Mouse (Mus musculus): ENCODE data around the gene Fam107b. TPM values are rescaled to one million over a fixed set of nuclear protein-coding genes. Genes with fewer than 3 reads are reported as not detected.

Gene Fam107b
- polyA plus RNA-seq, 1 experiment = 84.5 TPM

- Histone ChIP-seq H3K4me3 (ENCODE audit: insufficient read depth, low read depth, low read length) (no peak overlapping the region), H3K27ac (ENCODE audit: insufficient read depth, low read depth, low read length) (no peak overlapping the region), H3K4me1 (ENCODE audit: control insufficient read depth, insufficient read depth, low read length) (peaks cover 12% of the 10 kb centered on the region)
- WGBS = 87% methylated on average over 3 of the region's 3 CpGs
- no peak for TF ChIP-seq CTCF (IDR thresholded peaks at IDR 0.05; ENCODE audit: insufficient read depth, low read depth, low read length)
- TF ChIP-seq POLR2A (IDR thresholded peaks at IDR 0.05; ENCODE audit: insufficient read depth, low read depth, low read length) = no peak
Observed at GRCm38 (mm10) chr2:3729586-3729985, 159.3 kb downstream of the Fam107b start.

GRCm38 (mm10) chr2:3730744-3731143 is 160.5 kb downstream of the Fam107b start:
- 69% methylated on average over 10 of the region's 10 CpGs for WGBS
- TF ChIP-seq CTCF (IDR thresholded peaks at IDR 0.05; ENCODE audit: insufficient read depth, low read depth, low read length) (no peak), POLR2A (IDR thresholded peaks at IDR 0.05; ENCODE audit: insufficient read depth, low read depth, low read length) (no peak)
- Histone ChIP-seq H3K27ac (ENCODE audit: insufficient read depth, low read depth, low read length) (no peak overlapping the region), H3K4me1 (ENCODE audit: control insufficient read depth, insufficient read depth, low read length) (peaks cover 12% of the 10 kb centered on the region), H3K4me3 (ENCODE audit: insufficient read depth, low read depth, low read length) (no peak overlapping the region)

GRCm38 (mm10) chr2:3731316-3732015 is 161.2 kb downstream of the Fam107b start:
- Histone ChIP-seq H3K27ac (ENCODE audit: insufficient read depth, low read depth, low read length) (no peak overlapping the region), H3K4me1 (ENCODE audit: control insufficient read depth, insufficient read depth, low read length) (peaks cover 9% of the 10 kb centered on the region), H3K4me3 (ENCODE audit: insufficient read depth, low read depth, low read length) (no peak overlapping the region)
- 76% methylated on average over 14 of the region's 14 CpGs for WGBS
- no peak for TF ChIP-seq POLR2A (IDR thresholded peaks at IDR 0.05; ENCODE audit: insufficient read depth, low read depth, low read length)
- no peak for TF ChIP-seq CTCF (IDR thresholded peaks at IDR 0.05; ENCODE audit: insufficient read depth, low read depth, low read length)

GRCm38 (mm10) chr2:3737917-3738694 is 167.8 kb downstream of the Fam107b start:
- H3K4me1 ChIP-seq (ENCODE audit: control insufficient read depth, insufficient read depth, low read length) = 0 out of 2 replicates have a peak, but pooled peaks cover 2% of the 10 kb centered on the region
- no peak for TF ChIP-seq POLR2A (IDR thresholded peaks at IDR 0.05; ENCODE audit: insufficient read depth, low read depth, low read length)
- TF ChIP-seq CTCF (IDR thresholded peaks at IDR 0.05; ENCODE audit: insufficient read depth, low read depth, low read length) = no peak
- WGBS = 77% methylated on average over 6 of the region's 6 CpGs
- no peak overlapping the region for H3K4me3 ChIP-seq (ENCODE audit: insufficient read depth, low read depth, low read length)
- no peak overlapping the region for H3K27ac ChIP-seq (ENCODE audit: insufficient read depth, low read depth, low read length)

- H3K4me3 ChIP-seq (ENCODE audit: insufficient read depth, low read depth, low read length) = no peak overlapping the region
- H3K27ac ChIP-seq (ENCODE audit: insufficient read depth, low read depth, low read length) = no peak overlapping the region
- TF ChIP-seq POLR2A (IDR thresholded peaks at IDR 0.05; ENCODE audit: insufficient read depth, low read depth, low read length) = no peak
- 0 out of 2 replicates have a peak, but pooled peaks cover 2% of the 10 kb centered on the region for H3K4me1 ChIP-seq (ENCODE audit: control insufficient read depth, insufficient read depth, low read length)
- 88% methylated on average over 12 of the region's 12 CpGs for WGBS
Observed at GRCm38 (mm10) chr2:3738734-3739133, 168.4 kb downstream of the Fam107b start.

DNA sequence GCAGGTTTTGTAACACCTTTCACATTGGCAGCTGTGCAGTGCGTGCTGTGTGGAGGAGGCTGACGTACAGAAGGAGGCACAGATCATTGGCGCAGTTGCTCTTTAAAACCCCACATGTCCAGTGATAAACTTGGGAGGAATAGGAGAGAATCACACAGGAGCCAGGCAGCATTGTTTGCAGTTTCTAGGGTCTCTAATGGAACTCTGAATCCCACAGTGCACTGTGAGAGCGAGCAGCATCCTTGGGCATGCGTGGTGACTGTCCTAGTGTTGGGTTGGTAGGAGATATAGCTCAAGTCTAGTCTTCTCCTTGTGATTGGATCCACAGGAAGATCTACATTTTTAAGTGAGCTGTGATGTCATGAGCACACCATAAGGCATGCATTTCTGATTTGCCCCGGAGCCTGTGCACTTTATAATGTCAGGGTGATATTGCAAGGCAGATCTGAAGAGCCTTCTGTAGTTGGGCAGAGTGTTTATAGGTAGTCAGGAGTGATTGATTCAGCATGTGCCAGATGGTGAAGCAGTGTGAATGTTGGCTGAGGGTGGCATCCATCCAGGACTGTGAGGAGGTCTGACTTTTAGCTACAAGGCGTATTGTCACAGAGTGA is 169.2 kb downstream of the Fam107b start:
- WGBS = 89% methylated on average over 7 of the region's 7 CpGs
- H3K4me3 ChIP-seq (ENCODE audit: insufficient read depth, low read depth, low read length) = no peak overlapping the region
- H3K4me1 ChIP-seq (ENCODE audit: control insufficient read depth, insufficient read depth, low read length) = peaks cover 4% of the 10 kb centered on the region; the same call in 1 of the 2 replicates
- no peak overlapping the region for H3K27ac ChIP-seq (ENCODE audit: insufficient read depth, low read depth, low read length)
- no peak for TF ChIP-seq POLR2A (IDR thresholded peaks at IDR 0.05; ENCODE audit: insufficient read depth, low read depth, low read length)
- TF ChIP-seq CTCF (IDR thresholded peaks at IDR 0.05; ENCODE audit: insufficient read depth, low read depth, low read length) = no peak

DNA sequence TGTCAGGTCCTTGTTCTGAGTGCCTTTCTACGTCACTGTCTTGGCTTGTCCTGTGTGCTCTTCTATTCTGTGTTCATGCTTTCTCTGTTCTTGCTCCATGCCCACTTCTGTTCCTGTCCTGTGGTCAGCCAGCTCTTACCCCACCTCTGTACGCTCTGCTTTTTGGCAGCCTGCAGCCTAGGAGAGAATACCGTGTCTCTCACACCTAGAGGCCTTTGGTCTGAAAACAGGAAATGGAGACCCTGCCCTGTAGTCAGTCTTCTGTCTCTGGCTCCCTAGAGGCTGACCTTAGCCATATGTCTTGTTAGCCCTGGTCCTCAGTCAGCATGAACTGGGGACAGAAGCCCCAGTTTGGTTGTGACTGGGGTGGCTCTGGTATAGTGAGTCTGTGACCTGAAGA is 170.0 kb downstream of the Fam107b start:
- H3K4me3 ChIP-seq (ENCODE audit: insufficient read depth, low read depth, low read length) = no peak overlapping the region
- 91% methylated on average over 3 of the region's 3 CpGs for WGBS
- H3K4me1 ChIP-seq (ENCODE audit: control insufficient read depth, insufficient read depth, low read length) = peaks cover 4% of the 10 kb centered on the region; the same call in 1 of the 2 replicates
- no peak overlapping the region for H3K27ac ChIP-seq (ENCODE audit: insufficient read depth, low read depth, low read length)
- TF ChIP-seq POLR2A (IDR thresholded peaks at IDR 0.05; ENCODE audit: insufficient read depth, low read depth, low read length) (no peak), CTCF (IDR thresholded peaks at IDR 0.05; ENCODE audit: insufficient read depth, low read depth, low read length) (no peak)

DNA sequence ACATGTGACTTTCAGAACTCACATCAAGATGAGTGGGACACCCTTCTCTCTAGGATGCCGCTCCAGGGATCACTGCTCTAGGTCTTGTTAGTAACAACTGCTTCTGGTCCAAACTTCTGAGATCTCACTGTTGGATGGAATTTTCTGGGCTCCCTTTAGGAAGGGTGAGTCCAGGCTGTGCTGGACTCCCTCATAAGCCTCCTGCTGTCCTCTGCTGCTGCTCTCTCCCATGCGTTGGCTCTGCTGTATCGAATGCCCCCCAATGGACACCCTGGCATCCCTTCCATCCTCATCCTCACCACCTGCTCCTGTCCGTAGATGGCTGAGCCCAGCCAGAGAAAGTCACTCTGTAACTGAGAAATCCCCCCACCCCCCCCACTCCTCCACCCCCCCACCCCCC is 170.4 kb downstream of the Fam107b start:
- H3K27ac ChIP-seq (ENCODE audit: insufficient read depth, low read depth, low read length) = no peak overlapping the region
- 91% methylated on average over 4 of the region's 4 CpGs for WGBS
- H3K4me3 ChIP-seq (ENCODE audit: insufficient read depth, low read depth, low read length) = no peak overlapping the region
- TF ChIP-seq CTCF (IDR thresholded peaks at IDR 0.05; ENCODE audit: insufficient read depth, low read depth, low read length) (no peak), POLR2A (IDR thresholded peaks at IDR 0.05; ENCODE audit: insufficient read depth, low read depth, low read length) (no peak)
- peaks cover 4% of the 10 kb centered on the region; the same call in 1 of the 2 replicates for H3K4me1 ChIP-seq (ENCODE audit: control insufficient read depth, insufficient read depth, low read length)

DNA sequence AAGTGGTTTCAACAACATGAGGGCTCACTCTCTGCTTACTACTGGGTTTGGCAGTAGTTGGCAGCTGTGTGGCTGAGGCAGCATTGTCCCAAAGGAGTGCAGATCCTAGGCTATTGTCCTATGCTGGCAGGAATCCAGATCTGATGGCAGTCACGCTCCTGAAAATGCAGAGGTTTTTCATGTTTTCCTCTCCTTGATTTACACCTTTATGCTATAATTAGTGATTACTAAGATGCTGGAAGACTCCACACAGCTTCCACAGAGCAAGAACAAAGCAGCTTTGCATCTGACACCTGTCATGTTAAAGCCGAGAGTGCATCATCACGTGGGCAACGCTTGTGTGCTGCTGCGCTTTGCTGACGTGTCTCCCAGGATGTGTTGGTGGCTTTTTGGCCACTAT is 172.2 kb downstream of the Fam107b start:
- 44% methylated on average over 6 of the region's 6 CpGs for WGBS
- no peak for TF ChIP-seq CTCF (IDR thresholded peaks at IDR 0.05; ENCODE audit: insufficient read depth, low read depth, low read length)
- no peak overlapping the region for H3K27ac ChIP-seq (ENCODE audit: insufficient read depth, low read depth, low read length)
- peaks cover 4% of the 10 kb centered on the region; the same call in 1 of the 2 replicates for H3K4me1 ChIP-seq (ENCODE audit: control insufficient read depth, insufficient read depth, low read length)
- H3K4me3 ChIP-seq (ENCODE audit: insufficient read depth, low read depth, low read length) = no peak overlapping the region
